Mouse (Mus musculus): Measurements from ENCODE around the gene Armcx2. TPM values are rescaled to one million over a fixed set of nuclear protein-coding genes. Genes with fewer than 3 reads are reported as not detected.

Gene Armcx2
- polyA plus RNA-seq, 1 experiment: 3.3 TPM

GRCm38 (mm10) chrX:134757293-134757995 lies 51.6 kb downstream of the Armcx2 start:
- H3K4me3 ChIP-seq (ENCODE audit: control insufficient read depth, low read depth, low read length): peak overlapping the region; percentile 80
- peak overlapping the region; percentile 36; the same call in 1 of the 2 replicates for H3K27ac ChIP-seq (ENCODE audit: control insufficient read depth, insufficient read depth, low read depth, low read length)
- TF ChIP-seq CTCF (IDR thresholded peaks at IDR 0.05; ENCODE audit: control insufficient read depth, insufficient read depth, insufficient replicate concordance, low read depth, low read length) (no peak), POLR2A (IDR thresholded peaks at IDR 0.05; ENCODE audit: control insufficient read depth, low read depth, low read length) (no peak)
- H3K36me3 ChIP-seq (ENCODE audit: control insufficient read depth, insufficient read depth, low read length): no peaks in the 10 kb centered on the region
- no peaks in the 10 kb centered on the region for H3K27me3 ChIP-seq (ENCODE audit: control insufficient read depth, insufficient read depth, low read length)
- H3K4me1 ChIP-seq (ENCODE audit: control insufficient read depth, insufficient read depth, low read length): no peaks in the 10 kb centered on the region

GRCm38 (mm10) chrX:134756434-134757292 lies 52.4 kb downstream of the Armcx2 start, which contains the start of gene Armcx3:
TSS of gene Armcx3 (plus strand) at chrX:134756595.
- TF ChIP-seq POLR2A (IDR thresholded peaks at IDR 0.05; ENCODE audit: control insufficient read depth, low read depth, low read length): no peak
- TF ChIP-seq CTCF (IDR thresholded peaks at IDR 0.05; ENCODE audit: control insufficient read depth, insufficient read depth, insufficient replicate concordance, low read depth, low read length): no peak
- Histone ChIP-seq H3K4me1 (ENCODE audit: control insufficient read depth, insufficient read depth, low read length) (no peaks in the 10 kb centered on the region), H3K27ac (ENCODE audit: control insufficient read depth, insufficient read depth, low read depth, low read length) (peak within 1 kb of the TSS; percentile 36; the same call in 1 of the 2 replicates), H3K36me3 (ENCODE audit: control insufficient read depth, insufficient read depth, low read length) (no peaks in the 10 kb centered on the region), H3K4me3 (ENCODE audit: control insufficient read depth, low read depth, low read length) (peak within 1 kb of the TSS; percentile 80), H3K27me3 (ENCODE audit: control insufficient read depth, insufficient read depth, low read length) (no peaks in the 10 kb centered on the region)

Other genes starting within 250 kb of the Armcx2 start
- 0.17 and 0.20 TPM in 2 replicates for gene Btk, start 225.7 kb downstream of the Armcx2 start, polyA plus RNA-seq (2012; rRNA removed)
- gene Rpl36a, start 223.6 kb downstream of the Armcx2 start, polyA plus RNA-seq (2012; rRNA removed): 22.6 and 26.1 TPM in 2 replicates
- gene Gla, start 208.1 kb downstream of the Armcx2 start, polyA plus RNA-seq (2012; rRNA removed): 0.73 and 0.80 TPM in 2 replicates
- 4.8 and 6.4 TPM in 2 replicates for gene Hnrnph2, start 208.0 kb downstream of the Armcx2 start, polyA plus RNA-seq (2012; rRNA removed)
- gene Armcx4, start 122.7 kb downstream of the Armcx2 start, polyA plus RNA-seq (2012; rRNA removed): 0.17 and 0.28 TPM in 2 replicates
- gene Armcx1, start 91.3 kb downstream of the Armcx2 start, polyA plus RNA-seq (2012; rRNA removed): 0.70 and 1.1 TPM in 2 replicates
- 1.6 and 1.8 TPM in 2 replicates for gene Armcx6, start 57.8 kb downstream of the Armcx2 start, polyA plus RNA-seq (2012; rRNA removed)
- gene Armcx3, start 52.6 kb downstream of the Armcx2 start, polyA plus RNA-seq (2012; rRNA removed): 1.1 and 1.5 TPM in 2 replicates
- gene Nxf2, start 155.5 kb upstream of the Armcx2 start, polyA plus RNA-seq (2012; rRNA removed): 5.2 and 7.9 TPM in 2 replicates
- 0.71 and 1.2 TPM in 2 replicates for gene Zmat1, start 200.0 kb upstream of the Armcx2 start, polyA plus RNA-seq (2012; rRNA removed)

Data from testis, adult 2 months (tissue).